Mouse (Mus musculus) heart, postnatal 0 days (tissue): Measurements from ENCODE around the gene Dmwd. TPM values are rescaled to one million over a fixed set of nuclear protein-coding genes. Genes with fewer than 3 reads are reported as not detected.

Experiments
- ATAC-seq: fragments of 200-750 bp; cut with Nextera tagmentation; 2 replicates; pipeline ENCODE4 v1.8.0; 2017; ENCODE audit warnings: low read depth, moderate number of reproducible peaks, moderate library complexity; ENCODE audit not compliant: insufficient read depth
- DNase-seq: peaks from one replicate; pipeline ENCODE4 v3.0.0-alpha.2; 2016; ENCODE audit warnings: low spot score
- H3K27ac ChIP-seq: fragments of 300-500 bp; sonication (generic); 2 replicates; pipeline ENCODE4 v1.5.1; 2014; ENCODE audit warnings: low read depth, mild to moderate bottlenecking
- H3K27me3 ChIP-seq: fragments of 300-500 bp; sonication (generic); 2 replicates; pipeline ENCODE4 v1.6.1; 2014; ENCODE audit warnings: low read length, mixed read lengths; ENCODE audit not compliant: control insufficient read depth, insufficient read depth
- H3K36me3 ChIP-seq: fragments of 300-500 bp; sonication (generic); replicated peaks from 2 replicates; pipeline ENCODE4 v1.6.1; 2014; ENCODE audit warnings: low read length, mixed read lengths; ENCODE audit not compliant: control insufficient read depth, insufficient read depth
- H3K4me1 ChIP-seq: fragments of 300-500 bp; sonication (generic); 2 replicates; pipeline ENCODE4 v1.6.1; 2014; ENCODE audit warnings: antibody characterized with exemption; ENCODE audit not compliant: control insufficient read depth, insufficient read depth
- H3K4me2 ChIP-seq: fragments of 300-500 bp; sonication (generic); 2 replicates; pipeline ENCODE4 v1.6.1; 2014; ENCODE audit warnings: low read depth, mild to moderate bottlenecking, low read length, moderate library complexity
- H3K4me3 ChIP-seq: fragments of 300-500 bp; sonication (generic); 2 replicates; pipeline ENCODE4 v1.5.1; 2014; ENCODE audit warnings: low read depth, low read length
- H3K9ac ChIP-seq: fragments of 300-500 bp; sonication (generic); replicated peaks from 2 replicates; pipeline ENCODE4 v1.6.1; 2014; ENCODE audit warnings: low read depth, low read length, mixed read lengths
- H3K9me3 ChIP-seq: fragments of 300-500 bp; sonication (generic); replicated peaks from 2 replicates; pipeline ENCODE4 v1.6.1; 2016; ENCODE audit warnings: low read length; ENCODE audit not compliant: control insufficient read depth
- CTCF ChIP-seq: IDR thresholded peaks from 2 replicates; pipeline ENCODE4 v1.5.1; 2016; ENCODE audit warnings: antibody characterized with exemption, control low read depth, low read depth
- EP300 ChIP-seq: IDR thresholded peaks from 2 replicates; pipeline ENCODE4 v1.6.1; 2016; ENCODE audit warnings: antibody characterized with exemption, low read depth
- WGBS: fragments of 180-500 bp; shearing (Covaris S2); extraction: QIAGEN DNeasy Blood & Tissue Kit; methylation state at CpG from one replicate; pipeline ENCODE4 v1.1.7; 2014; 5-methylcytosine and 5-hydroxymethylcytosine counted together
- polyA plus RNA-seq: library from polyadenylated mRNA; unstranded; fragments of >200 nt; fragmentation: Nextera tagmentation; extraction: Ambion mirVana; gene quantifications from 2 replicates; pipeline ENCODE4 v1.2.1, GENCODE M21; 2015
- total RNA-seq: library from RNA; depleted of rRNA; stranded (reverse); fragments of >200 nt; gene quantifications from 2 replicates; pipeline ENCODE4 v1.2.3, GENCODE M21; 2014; ENCODE audit warnings: low replicate concordance

The Dmwd gene
- total and polyA plus RNA-seq, 2 experiments from 2014 or later, result 10.6 to 71.6 TPM

DNA sequence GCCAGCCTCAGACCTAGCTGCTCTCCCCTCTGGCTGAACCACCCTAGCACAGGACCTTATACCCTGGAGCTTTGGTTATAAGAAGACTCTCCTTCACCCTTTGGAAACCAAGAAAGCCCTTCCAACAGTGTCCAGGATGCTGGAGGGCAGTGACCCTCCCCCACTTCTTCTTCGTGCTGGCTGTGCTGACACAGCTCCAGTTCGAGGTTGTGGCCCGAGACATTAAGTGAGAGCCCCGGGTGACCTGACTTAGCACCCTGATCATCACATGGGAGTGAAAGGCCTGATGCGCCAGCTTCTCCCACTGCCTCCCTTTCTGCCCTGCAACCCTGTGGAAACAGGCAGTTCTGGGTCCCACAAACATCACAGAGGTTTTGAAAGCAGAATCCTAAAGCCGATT, 9.5 kb downstream of the Dmwd start:
- Histone ChIP-seq H3K27ac (peak overlapping the region; percentile 95), H3K9me3 (no peaks in the 10 kb centered on the region), H3K4me2 (peak overlapping the region; percentile 78), H3K4me1 (peaks cover 48% of the 10 kb centered on the region), H3K27me3 (no peaks in the 10 kb centered on the region), H3K4me3 (peak overlapping the region; percentile 62), H3K36me3 (peaks cover 49% of the 10 kb centered on the region), H3K9ac (peak overlapping the region; percentile 69)
- no peak for DNase-seq
- TF ChIP-seq EP300, result no peak
- no peak for TF ChIP-seq CTCF
- no peak for ATAC-seq
- 9% methylated on average over 6 of the region's 6 CpGs for WGBS

DNA sequence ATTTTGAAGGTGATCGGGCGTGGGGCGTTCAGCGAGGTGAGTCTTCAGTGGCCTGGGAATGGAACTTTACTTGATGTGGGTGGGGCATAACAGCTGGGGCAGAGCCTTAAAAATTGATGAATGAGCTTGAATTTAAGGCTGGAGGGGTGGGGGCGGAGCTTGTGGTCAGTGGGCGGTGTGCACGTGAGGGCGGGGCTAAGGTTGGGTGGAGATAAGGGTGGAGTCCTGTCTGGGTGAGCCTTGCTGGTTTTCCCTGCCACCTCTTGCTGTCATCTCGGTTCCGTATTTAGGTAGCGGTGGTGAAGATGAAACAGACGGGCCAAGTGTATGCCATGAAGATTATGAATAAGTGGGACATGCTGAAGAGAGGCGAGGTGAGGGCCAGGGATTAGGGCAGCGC, 10.0 kb downstream of the Dmwd start:
- ATAC-seq (peak; percentile 12; the same call in 1 of the 2 replicates), DNase-seq (peak; percentile 65)
- Histone ChIP-seq H3K4me1 (peaks cover 48% of the 10 kb centered on the region), H3K27me3 (no peaks in the 10 kb centered on the region), H3K36me3 (peaks cover 49% of the 10 kb centered on the region), H3K9me3 (no peaks in the 10 kb centered on the region), H3K4me3 (peak overlapping the region; percentile 62), H3K4me2 (peak overlapping the region; percentile 78), H3K9ac (no peak overlapping the region; the same call in 1 of the 2 replicates), H3K27ac (peak overlapping the region; percentile 95)
- 18% methylated on average over 14 of the region's 14 CpGs for WGBS
- TF ChIP-seq CTCF (no peak), EP300 (no peak)

DNA sequence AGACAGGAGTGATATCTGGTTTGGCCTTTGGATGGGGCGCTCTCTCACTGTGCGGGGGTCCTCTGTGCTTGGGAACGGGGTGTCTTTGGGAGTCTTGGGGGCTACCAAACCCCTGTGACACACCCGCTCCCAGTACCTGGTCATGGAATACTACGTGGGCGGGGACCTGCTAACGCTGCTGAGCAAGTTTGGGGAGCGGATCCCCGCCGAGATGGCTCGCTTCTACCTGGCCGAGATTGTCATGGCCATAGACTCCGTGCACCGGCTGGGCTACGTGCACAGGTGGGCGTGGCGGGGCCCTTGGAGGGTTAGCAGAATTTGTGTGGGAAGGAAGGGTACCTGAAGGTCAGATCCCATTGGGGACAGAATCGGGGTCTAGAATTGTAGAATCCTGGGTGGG, 10.7 kb downstream of the Dmwd start:
- 75% methylated on average over 18 of the region's 18 CpGs for WGBS
- H3K4me1 ChIP-seq, result peaks cover 42% of the 10 kb centered on the region
- H3K9me3 ChIP-seq, result no peaks in the 10 kb centered on the region
- H3K4me2 ChIP-seq, result no peak overlapping the region; the same call in 1 of the 2 replicates
- H3K27ac ChIP-seq, result no peak overlapping the region
- H3K4me3 ChIP-seq, result no peak overlapping the region
- no peaks in the 10 kb centered on the region for H3K27me3 ChIP-seq
- H3K9ac ChIP-seq, result no peak overlapping the region
- H3K36me3 ChIP-seq, result peaks cover 49% of the 10 kb centered on the region
- DNase-seq (no peak), ATAC-seq (no peak)
- TF ChIP-seq EP300 (no peak), CTCF (no peak)

DNA sequence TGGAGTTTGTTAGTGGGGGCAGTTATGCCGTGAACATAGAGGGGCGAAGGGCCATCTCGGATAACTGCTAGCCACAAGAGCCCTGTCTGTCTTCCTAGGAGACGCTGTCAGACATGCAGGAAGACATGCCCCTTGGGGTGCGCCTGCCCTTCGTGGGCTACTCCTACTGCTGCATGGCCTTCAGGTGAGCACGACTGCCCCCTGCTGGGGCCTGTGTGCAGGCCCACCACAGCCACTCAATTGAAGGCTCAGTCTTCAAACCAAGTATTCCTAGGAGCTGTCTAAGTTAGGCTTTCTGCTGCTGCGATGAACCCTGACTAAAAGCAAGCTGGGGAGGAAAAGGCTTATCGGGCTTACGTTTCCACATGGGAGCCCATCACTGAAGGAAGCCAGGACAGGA, 12.8 kb downstream of the Dmwd start:
- TF ChIP-seq CTCF (peak; percentile 72), EP300 (no peak)
- no peak overlapping the region for H3K4me3 ChIP-seq
- H3K4me2 ChIP-seq, result no peak overlapping the region
- H3K9ac ChIP-seq, result no peak overlapping the region
- no peak for ATAC-seq
- 37% methylated on average over 10 of the region's 10 CpGs for WGBS
- H3K36me3 ChIP-seq, result peaks cover 48% of the 10 kb centered on the region
- no peaks in the 10 kb centered on the region for H3K27me3 ChIP-seq
- DNase-seq, result peak; percentile 65
- H3K4me1 ChIP-seq, result peaks cover 28% of the 10 kb centered on the region
- H3K27ac ChIP-seq, result no peak overlapping the region
- H3K9me3 ChIP-seq, result no peaks in the 10 kb centered on the region

DNA sequence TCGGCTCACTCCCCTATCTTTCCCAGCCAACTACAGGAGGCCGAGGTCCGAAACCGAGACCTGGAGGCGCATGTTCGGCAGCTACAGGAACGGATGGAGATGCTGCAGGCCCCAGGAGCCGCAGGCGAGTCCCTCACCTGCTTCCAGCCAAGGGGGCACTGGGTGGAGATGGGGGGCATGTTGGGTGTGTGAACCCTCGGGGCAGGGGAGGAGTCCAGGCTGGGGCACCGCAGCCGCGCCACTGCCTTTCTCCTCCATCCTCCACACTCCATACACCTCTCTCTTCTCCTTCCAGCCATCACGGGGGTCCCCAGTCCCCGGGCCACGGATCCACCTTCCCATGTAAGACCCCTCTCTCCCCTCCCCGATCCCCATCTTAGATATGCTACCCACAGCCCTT, 15.9 kb downstream of the Dmwd start:
- no peaks in the 10 kb centered on the region for H3K9me3 ChIP-seq
- H3K9ac ChIP-seq, result no peak overlapping the region
- TF ChIP-seq EP300, result no peak
- no peak for TF ChIP-seq CTCF
- ATAC-seq (no peak), DNase-seq (no peak)
- 66% methylated on average over 17 of the region's 17 CpGs for WGBS
- H3K4me1 ChIP-seq, result peaks cover 15% of the 10 kb centered on the region
- no peaks in the 10 kb centered on the region for H3K27me3 ChIP-seq
- H3K4me3 ChIP-seq, result no peak overlapping the region
- peaks cover 48% of the 10 kb centered on the region for H3K36me3 ChIP-seq
- no peak overlapping the region; the same call in 1 of the 2 replicates for H3K4me2 ChIP-seq
- no peak overlapping the region for H3K27ac ChIP-seq

DNA sequence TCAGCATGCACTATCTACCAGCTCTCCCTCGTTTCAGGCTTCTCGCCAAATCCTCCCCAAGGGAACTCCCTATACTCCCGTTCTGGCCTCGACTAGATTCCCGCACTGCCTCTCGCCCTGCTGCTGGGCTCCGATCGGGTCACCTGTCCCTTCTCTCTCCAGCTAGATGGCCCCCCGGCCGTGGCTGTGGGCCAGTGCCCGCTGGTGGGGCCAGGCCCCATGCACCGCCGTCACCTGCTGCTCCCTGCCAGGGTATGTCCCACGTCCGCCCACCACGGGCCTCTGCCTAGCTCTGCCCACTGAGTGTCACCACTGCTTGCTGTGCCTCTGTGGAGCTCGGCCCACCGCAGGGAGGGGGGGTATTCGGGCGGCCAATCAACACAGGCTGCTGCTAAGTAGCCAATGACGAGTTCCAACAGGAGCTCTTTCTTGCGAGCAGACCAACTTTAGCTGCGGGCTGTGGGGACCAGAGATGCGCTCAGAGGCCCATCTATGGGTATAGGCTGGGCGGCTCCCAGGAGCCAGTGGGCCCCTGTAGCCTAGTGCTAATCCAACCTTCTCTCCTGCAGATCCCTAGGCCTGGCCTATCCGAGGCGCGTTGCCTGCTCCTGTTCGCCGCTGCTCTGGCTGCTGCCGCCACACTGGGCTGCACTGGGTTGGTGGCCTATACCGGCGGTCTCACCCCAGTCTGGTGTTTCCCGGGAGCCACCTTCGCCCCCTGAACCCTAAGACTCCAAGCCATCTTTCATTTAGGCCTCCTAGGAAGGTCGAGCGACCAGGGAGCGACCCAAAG, 16.6 kb downstream of the Dmwd start:
- 0 out of 2 replicates have a peak overlapping the region, but pooled peaks have one; percentile 36 for H3K27ac ChIP-seq
- no peak overlapping the region for H3K9ac ChIP-seq
- H3K36me3 ChIP-seq, result peaks cover 43% of the 10 kb centered on the region
- H3K4me1 ChIP-seq, result peaks cover 22% of the 10 kb centered on the region
- no peaks in the 10 kb centered on the region for H3K9me3 ChIP-seq
- H3K27me3 ChIP-seq, result no peaks in the 10 kb centered on the region
- WGBS, result 16% methylated on average over 38 of the region's 38 CpGs
- H3K4me2 ChIP-seq, result peak overlapping the region; percentile 90
- TF ChIP-seq CTCF (no peak), EP300 (peak; percentile 9; the same call in 1 of the 2 replicates)
- ATAC-seq, result peak; percentile 19
- DNase-seq, result no peak
- H3K4me3 ChIP-seq, result peak overlapping the region; percentile 63; the same call in 1 of the 2 replicates
